Mouse (Mus musculus) liver, embryonic 12.5 days (tissue): Measurements from ENCODE around the gene Zbtb20. TPM values are rescaled to one million over a fixed set of nuclear protein-coding genes. Genes with fewer than 3 reads are reported as not detected.

Experiments used
- ATAC-seq: fragments of 200-750 bp; cut with Nextera tagmentation; 2 replicates; pipeline ENCODE4 v1.8.0; 2017; ENCODE audit warnings: moderate number of reproducible peaks, mild to moderate bottlenecking, moderate library complexity
- H3K27ac ChIP-seq: fragments of 300-500 bp; sonication (generic); 2 replicates; pipeline ENCODE4 v1.5.1; 2016; ENCODE audit warnings: mild to moderate bottlenecking
- H3K27me3 ChIP-seq: fragments of 300-500 bp; sonication (generic); replicated peaks from 2 replicates; pipeline ENCODE4 v1.6.1; 2016; ENCODE audit warnings: mild to moderate bottlenecking, moderate library complexity
- H3K36me3 ChIP-seq: fragments of 300-500 bp; sonication (generic); 2 replicates; pipeline ENCODE4 v1.6.1; 2016; ENCODE audit warnings: mild to moderate bottlenecking, moderate library complexity
- H3K4me1 ChIP-seq: fragments of 300-500 bp; sonication (generic); 2 replicates; pipeline ENCODE4 v1.6.1; 2016
- H3K4me2 ChIP-seq: fragments of 300-500 bp; sonication (generic); 2 replicates; pipeline ENCODE4 v1.6.1; 2016; ENCODE audit warnings: mild to moderate bottlenecking, moderate library complexity
- H3K4me3 ChIP-seq: fragments of 300-500 bp; sonication (generic); 2 replicates; pipeline ENCODE4 v1.5.1; 2016; ENCODE audit warnings: mild to moderate bottlenecking, moderate library complexity
- H3K9ac ChIP-seq: fragments of 300-500 bp; sonication (generic); 2 replicates; pipeline ENCODE4 v1.6.1; 2016; ENCODE audit warnings: mild to moderate bottlenecking, moderate library complexity
- H3K9me3 ChIP-seq: fragments of 300-500 bp; sonication (generic); replicated peaks from 2 replicates; pipeline ENCODE4 v1.6.1; 2016; ENCODE audit warnings: mild to moderate bottlenecking, moderate library complexity
- WGBS: fragments of 180-500 bp; shearing (Covaris S2); methylation state at CpG from one replicate; pipeline ENCODE4 v1.1.7; 2016; ENCODE audit not compliant: insufficient replicate concordance; 5-methylcytosine and 5-hydroxymethylcytosine counted together
- polyA plus RNA-seq: library from polyadenylated mRNA; unstranded; fragments of >200 nt; fragmentation: Nextera tagmentation; extraction: Ambion mirVana; gene quantifications from 2 replicates; pipeline ENCODE4 v1.2.1, GENCODE M21; 2016

The Zbtb20 gene
- polyA plus RNA-seq, 1 experiment from 2014 or later, result 3.8 TPM

GRCm38 (mm10) chr16:42876021-42877000, 630 bp downstream of the Zbtb20 start:
- Histone ChIP-seq H3K4me2 (peak overlapping the region; percentile 85), H3K4me1 (peaks cover 8% of the 10 kb centered on the region; the same call in 1 of the 2 replicates), H3K9me3 (no peaks in the 10 kb centered on the region), H3K36me3 (no peaks in the 10 kb centered on the region), H3K4me3 (peak overlapping the region; percentile 79), H3K27me3 (no peaks in the 10 kb centered on the region), H3K27ac (peak overlapping the region; percentile 93), H3K9ac (peak overlapping the region; percentile 78)
- WGBS, result 2% methylated on average over 50 of the region's 62 CpGs
- peak; percentile 44 for ATAC-seq

- Histone ChIP-seq H3K4me3 (no peak overlapping the region), H3K36me3 (no peaks in the 10 kb centered on the region), H3K4me2 (no peak overlapping the region), H3K27me3 (no peaks in the 10 kb centered on the region), H3K9ac (no peak overlapping the region), H3K27ac (no peak overlapping the region), H3K4me1 (peaks cover 5% of the 10 kb centered on the region; the same call in 1 of the 2 replicates), H3K9me3 (no peaks in the 10 kb centered on the region)
- 64% methylated on average over 3 of the region's 3 CpGs for WGBS
- ATAC-seq, result no peak
Observed at GRCm38 (mm10) chr16:42880046-42880445, 4.4 kb downstream of the Zbtb20 start.

GRCm38 (mm10) chr16:42885538-42885937, 9.9 kb downstream of the Zbtb20 start:
- WGBS, result 68% methylated on average over 2 of the region's 2 CpGs
- H3K27me3 ChIP-seq, result no peaks in the 10 kb centered on the region
- H3K27ac ChIP-seq, result no peak overlapping the region
- ATAC-seq, result no peak
- H3K36me3 ChIP-seq, result no peaks in the 10 kb centered on the region
- no peak overlapping the region for H3K4me2 ChIP-seq
- H3K4me1 ChIP-seq, result no peaks in the 10 kb centered on the region
- no peak overlapping the region for H3K9ac ChIP-seq
- H3K4me3 ChIP-seq, result no peak overlapping the region
- no peaks in the 10 kb centered on the region for H3K9me3 ChIP-seq

GRCm38 (mm10) chr16:42885964-42886363, 10.3 kb downstream of the Zbtb20 start:
- Histone ChIP-seq H3K9me3 (no peaks in the 10 kb centered on the region), H3K36me3 (no peaks in the 10 kb centered on the region), H3K4me3 (no peak overlapping the region), H3K4me1 (no peaks in the 10 kb centered on the region), H3K27me3 (no peaks in the 10 kb centered on the region), H3K4me2 (no peak overlapping the region), H3K27ac (no peak overlapping the region), H3K9ac (no peak overlapping the region)
- no peak for ATAC-seq
- 61% methylated on average over 7 of the region's 7 CpGs for WGBS

GRCm38 (mm10) chr16:42897125-42897693, 21.5 kb downstream of the Zbtb20 start:
- 64% methylated on average over 3 of the region's 3 CpGs for WGBS
- no peak for ATAC-seq
- H3K4me3 ChIP-seq, result no peak overlapping the region
- H3K9me3 ChIP-seq, result no peaks in the 10 kb centered on the region
- H3K9ac ChIP-seq, result no peak overlapping the region
- H3K36me3 ChIP-seq, result no peaks in the 10 kb centered on the region
- H3K27me3 ChIP-seq, result no peaks in the 10 kb centered on the region
- H3K27ac ChIP-seq, result no peak overlapping the region
- no peak overlapping the region for H3K4me2 ChIP-seq
- H3K4me1 ChIP-seq, result no peaks in the 10 kb centered on the region

GRCm38 (mm10) chr16:42900328-42900727, 24.6 kb downstream of the Zbtb20 start:
- H3K36me3 ChIP-seq, result no peaks in the 10 kb centered on the region
- no peak overlapping the region for H3K4me2 ChIP-seq
- H3K27me3 ChIP-seq, result no peaks in the 10 kb centered on the region
- no peak overlapping the region for H3K27ac ChIP-seq
- H3K9me3 ChIP-seq, result no peaks in the 10 kb centered on the region
- no peak for ATAC-seq
- H3K9ac ChIP-seq, result no peak overlapping the region
- no peak overlapping the region for H3K4me3 ChIP-seq
- H3K4me1 ChIP-seq, result no peaks in the 10 kb centered on the region
- 72% methylated on average over 1 of the region's 1 CpGs for WGBS

GRCm38 (mm10) chr16:42907283-42907701, 31.6 kb downstream of the Zbtb20 start:
- Histone ChIP-seq H3K9ac (0 out of 2 replicates have a peak overlapping the region, but pooled peaks have one; percentile 12), H3K36me3 (no peaks in the 10 kb centered on the region), H3K9me3 (no peaks in the 10 kb centered on the region), H3K4me1 (no peaks in the 10 kb centered on the region), H3K27me3 (no peaks in the 10 kb centered on the region), H3K4me2 (peak overlapping the region; percentile 44), H3K4me3 (peak overlapping the region; percentile 21), H3K27ac (0 out of 2 replicates have a peak overlapping the region, but pooled peaks have one; percentile 3)
- ATAC-seq, result no peak; the same call in 1 of the 2 replicates
- 45% methylated on average over 4 of the region's 4 CpGs for WGBS

GRCm38 (mm10) chr16:42908381-42908780, 32.7 kb downstream of the Zbtb20 start:
- no peaks in the 10 kb centered on the region for H3K36me3 ChIP-seq
- no peak for ATAC-seq
- H3K9ac ChIP-seq, result no peak overlapping the region
- H3K4me3 ChIP-seq, result no peak overlapping the region
- no peak overlapping the region for H3K4me2 ChIP-seq
- no peaks in the 10 kb centered on the region for H3K27me3 ChIP-seq
- no peaks in the 10 kb centered on the region for H3K9me3 ChIP-seq
- no peaks in the 10 kb centered on the region for H3K4me1 ChIP-seq
- no peak overlapping the region for H3K27ac ChIP-seq

- H3K27ac ChIP-seq, result no peak overlapping the region
- no peaks in the 10 kb centered on the region for H3K36me3 ChIP-seq
- H3K4me3 ChIP-seq, result no peak overlapping the region
- H3K27me3 ChIP-seq, result no peaks in the 10 kb centered on the region
- ATAC-seq, result no peak
- WGBS, result 69% methylated on average over 5 of the region's 5 CpGs
- H3K9ac ChIP-seq, result no peak overlapping the region
- H3K4me2 ChIP-seq, result no peak overlapping the region
- H3K4me1 ChIP-seq, result no peaks in the 10 kb centered on the region
- H3K9me3 ChIP-seq, result no peaks in the 10 kb centered on the region
Observed at GRCm38 (mm10) chr16:42908896-42909295, 33.2 kb downstream of the Zbtb20 start.

- 49% methylated on average over 4 of the region's 4 CpGs for WGBS
- Histone ChIP-seq H3K9me3 (no peaks in the 10 kb centered on the region), H3K36me3 (no peaks in the 10 kb centered on the region), H3K9ac (no peak overlapping the region), H3K4me3 (no peak overlapping the region), H3K4me2 (no peak overlapping the region), H3K27me3 (no peaks in the 10 kb centered on the region), H3K4me1 (no peaks in the 10 kb centered on the region), H3K27ac (no peak overlapping the region)
- ATAC-seq, result no peak
Observed at GRCm38 (mm10) chr16:42910016-42910415, 34.3 kb downstream of the Zbtb20 start.

- Histone ChIP-seq H3K9me3 (no peaks in the 10 kb centered on the region), H3K27ac (no peak overlapping the region), H3K4me2 (no peak overlapping the region), H3K4me3 (no peak overlapping the region), H3K4me1 (no peaks in the 10 kb centered on the region), H3K27me3 (no peaks in the 10 kb centered on the region), H3K9ac (no peak overlapping the region), H3K36me3 (no peaks in the 10 kb centered on the region)
- 52% methylated on average over 3 of the region's 3 CpGs for WGBS
- no peak for ATAC-seq
Observed at GRCm38 (mm10) chr16:42910716-42911115, 35.0 kb downstream of the Zbtb20 start.

- H3K4me2 ChIP-seq, result no peak overlapping the region
- 58% methylated on average over 4 of the region's 4 CpGs for WGBS
- no peak overlapping the region for H3K9ac ChIP-seq
- H3K27ac ChIP-seq, result no peak overlapping the region
- H3K36me3 ChIP-seq, result no peaks in the 10 kb centered on the region
- no peaks in the 10 kb centered on the region for H3K9me3 ChIP-seq
- no peak for ATAC-seq
- H3K4me1 ChIP-seq, result no peaks in the 10 kb centered on the region
- no peaks in the 10 kb centered on the region for H3K27me3 ChIP-seq
- H3K4me3 ChIP-seq, result no peak overlapping the region
Observed at GRCm38 (mm10) chr16:42911326-42911725, 35.6 kb downstream of the Zbtb20 start.
